Mouse (Mus musculus) heart, embryonic 11.5 days (tissue): Measurements from ENCODE around the gene Adad2. TPM values are rescaled to one million over a fixed set of nuclear protein-coding genes. Genes with fewer than 3 reads are reported as not detected.

Experiments
- ATAC-seq: fragments of 200-750 bp; cut with Nextera tagmentation; replicated peaks from 2 replicates; pipeline ENCODE4 v1.8.0; 2017; ENCODE audit warnings: moderate library complexity; ENCODE audit not compliant: insufficient number of reproducible peaks, low FRiP score, low TSS enrichment
- H3K27ac ChIP-seq: fragments of 300-500 bp; sonication (generic); 2 replicates; pipeline ENCODE4 v1.5.1; 2014; ENCODE audit warnings: mild to moderate bottlenecking, low read depth, low read length
- H3K27me3 ChIP-seq: fragments of 300-500 bp; sonication (generic); 2 replicates; pipeline ENCODE4 v1.6.1; 2014; ENCODE audit warnings: mild to moderate bottlenecking, low read length, mixed read lengths; ENCODE audit not compliant: control insufficient read depth, insufficient read depth
- H3K36me3 ChIP-seq: fragments of 300-500 bp; sonication (generic); 2 replicates; pipeline ENCODE4 v1.6.1; 2014; ENCODE audit warnings: mild to moderate bottlenecking, low read length, moderate library complexity, mixed read lengths; ENCODE audit not compliant: control insufficient read depth, insufficient read depth
- H3K4me1 ChIP-seq: fragments of 300-500 bp; sonication (generic); 2 replicates; pipeline ENCODE4 v1.6.1; 2014; ENCODE audit warnings: low read length; ENCODE audit not compliant: control insufficient read depth, insufficient read depth
- H3K4me2 ChIP-seq: fragments of 300-500 bp; sonication (generic); 2 replicates; pipeline ENCODE4 v1.6.1; 2014; ENCODE audit warnings: mild to moderate bottlenecking, moderate library complexity
- H3K4me3 ChIP-seq: fragments of 300-500 bp; sonication (generic); 2 replicates; pipeline ENCODE4 v1.5.1; 2014; ENCODE audit warnings: low read depth, low read length
- H3K9ac ChIP-seq: fragments of 300-500 bp; sonication (generic); 2 replicates; pipeline ENCODE4 v1.6.1; 2014; ENCODE audit warnings: mild to moderate bottlenecking, low read depth, low read length, moderate library complexity
- H3K9me3 ChIP-seq: fragments of 300-500 bp; sonication (generic); replicated peaks from 2 replicates; pipeline ENCODE4 v1.6.1; 2016; ENCODE audit warnings: low read length; ENCODE audit not compliant: control insufficient read depth
- WGBS: fragments of 180-500 bp; shearing (Covaris S2); extraction: QIAGEN DNeasy Blood & Tissue Kit; methylation state at CpG from one replicate; pipeline ENCODE4 v1.1.7; 2014; ENCODE audit not compliant: insufficient replicate concordance; 5-methylcytosine and 5-hydroxymethylcytosine counted together
- polyA plus RNA-seq: library from polyadenylated mRNA; unstranded; fragments of >200 nt; fragmentation: Nextera tagmentation; extraction: Ambion mirVana; gene quantifications from 2 replicates; pipeline ENCODE4 v1.2.1, GENCODE M21; 2014

The Adad2 gene
- polyA plus RNA-seq, 1 experiment from 2014 or later = not detected

DNA sequence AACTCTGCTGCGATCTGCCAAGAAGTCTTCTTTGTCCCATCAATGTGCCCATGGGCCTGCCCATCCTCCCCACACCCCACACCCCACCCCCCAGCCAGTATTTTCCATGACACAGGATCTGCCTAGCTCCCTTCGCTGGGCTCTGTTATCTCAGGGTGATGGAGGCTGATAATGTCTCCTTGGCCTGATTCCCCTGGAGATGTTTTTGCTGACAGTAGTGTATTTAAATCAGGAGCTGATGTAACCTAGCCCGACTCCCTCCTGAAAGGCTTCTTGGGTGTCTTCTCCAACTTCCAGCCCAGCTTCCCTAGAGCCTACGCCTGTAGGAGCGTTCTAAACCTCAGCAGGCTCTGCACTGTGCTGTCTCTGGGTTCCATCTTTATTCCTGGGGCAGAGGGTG, 6.3 kb downstream of the Adad2 start:
- H3K27ac ChIP-seq = no peak overlapping the region
- H3K27me3 ChIP-seq = peaks cover 7% of the 10 kb centered on the region; the same call in 1 of the 2 replicates
- no peak for ATAC-seq
- no peaks in the 10 kb centered on the region for H3K9me3 ChIP-seq
- WGBS = 42% methylated on average over 5 of the region's 5 CpGs
- H3K36me3 ChIP-seq = no peaks in the 10 kb centered on the region
- peaks cover 9% of the 10 kb centered on the region for H3K4me1 ChIP-seq
- H3K4me3 ChIP-seq = no peak overlapping the region
- H3K4me2 ChIP-seq = no peak overlapping the region
- H3K9ac ChIP-seq = no peak overlapping the region

- H3K27me3 ChIP-seq = peaks cover under 1% of the 10 kb centered on the region
- no peaks in the 10 kb centered on the region for H3K9me3 ChIP-seq
- H3K4me1 ChIP-seq = peaks cover 9% of the 10 kb centered on the region
- WGBS = 60% methylated on average over 6 of the region's 6 CpGs
- no peaks in the 10 kb centered on the region for H3K36me3 ChIP-seq
- H3K9ac ChIP-seq = no peak overlapping the region
- no peak overlapping the region; the same call in 1 of the 2 replicates for H3K4me2 ChIP-seq
- ATAC-seq = no peak
- no peak overlapping the region for H3K4me3 ChIP-seq
- no peak overlapping the region for H3K27ac ChIP-seq
Observed at GRCm38 (mm10) chr8:119620116-119620840, 7.7 kb downstream of the Adad2 start.

DNA sequence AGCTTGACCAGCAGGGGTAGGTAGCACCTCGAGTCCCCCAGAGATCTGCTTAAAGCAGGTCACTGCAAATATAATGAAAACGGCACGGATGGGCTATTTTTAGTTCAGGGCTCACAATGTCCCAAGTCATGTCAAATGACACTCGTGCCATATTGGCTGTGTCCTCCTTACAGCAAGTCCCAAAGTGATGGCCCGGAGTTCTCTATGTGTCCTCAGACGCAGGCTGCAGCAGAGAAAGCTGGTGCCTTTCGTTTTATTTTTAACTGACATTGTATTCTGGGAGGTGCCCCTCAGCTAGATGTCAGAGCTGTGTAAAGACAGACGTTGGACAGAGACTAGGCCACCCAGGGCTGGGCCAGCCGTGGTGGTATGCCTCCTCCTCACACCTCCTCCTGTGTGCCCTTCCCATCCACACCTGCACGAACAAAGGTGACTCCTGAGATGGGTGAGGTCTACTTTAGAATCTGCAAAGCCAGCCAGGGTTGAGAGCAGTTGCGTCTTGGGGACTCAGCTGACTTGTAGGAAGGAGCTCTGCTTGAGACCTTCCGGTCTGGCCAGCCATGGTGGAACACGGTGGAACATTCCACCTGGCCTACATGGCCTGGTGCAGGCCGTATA, 8.4 kb downstream of the Adad2 start:
- Histone ChIP-seq H3K36me3 (no peaks in the 10 kb centered on the region), H3K9me3 (no peaks in the 10 kb centered on the region), H3K27ac (no peak overlapping the region), H3K4me1 (peaks cover 9% of the 10 kb centered on the region), H3K9ac (no peak overlapping the region), H3K27me3 (peaks cover 3% of the 10 kb centered on the region), H3K4me3 (no peak overlapping the region), H3K4me2 (no peak overlapping the region; the same call in 1 of the 2 replicates)
- WGBS = 62% methylated on average over 14 of the region's 14 CpGs
- ATAC-seq = no peak

DNA sequence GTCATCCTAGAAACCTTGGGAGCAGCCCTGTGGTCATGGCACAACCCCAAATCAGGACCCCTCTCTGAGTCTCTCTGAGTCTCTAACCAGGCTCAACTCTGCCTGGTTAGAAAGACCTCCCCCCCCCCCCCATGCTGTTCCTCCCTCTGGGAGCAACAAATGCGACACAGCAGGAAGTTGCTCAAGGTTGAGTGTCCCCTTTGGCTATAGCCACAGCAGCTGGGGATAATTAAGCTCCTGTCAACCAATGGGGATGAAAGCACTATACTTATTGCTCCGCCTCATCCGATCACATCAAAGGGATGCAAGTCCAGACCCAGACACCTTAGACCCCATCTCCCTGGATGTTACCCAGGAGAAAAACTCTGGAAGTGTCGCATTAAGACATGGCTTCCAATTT, 10.0 kb downstream of the Adad2 start:
- Histone ChIP-seq H3K9ac (no peak overlapping the region), H3K4me2 (no peak overlapping the region), H3K36me3 (no peaks in the 10 kb centered on the region), H3K9me3 (no peaks in the 10 kb centered on the region), H3K27ac (no peak overlapping the region), H3K27me3 (peaks cover 3% of the 10 kb centered on the region), H3K4me1 (peaks cover 13% of the 10 kb centered on the region), H3K4me3 (no peak overlapping the region)
- WGBS = 54% methylated on average over 4 of the region's 4 CpGs
- no peak for ATAC-seq

DNA sequence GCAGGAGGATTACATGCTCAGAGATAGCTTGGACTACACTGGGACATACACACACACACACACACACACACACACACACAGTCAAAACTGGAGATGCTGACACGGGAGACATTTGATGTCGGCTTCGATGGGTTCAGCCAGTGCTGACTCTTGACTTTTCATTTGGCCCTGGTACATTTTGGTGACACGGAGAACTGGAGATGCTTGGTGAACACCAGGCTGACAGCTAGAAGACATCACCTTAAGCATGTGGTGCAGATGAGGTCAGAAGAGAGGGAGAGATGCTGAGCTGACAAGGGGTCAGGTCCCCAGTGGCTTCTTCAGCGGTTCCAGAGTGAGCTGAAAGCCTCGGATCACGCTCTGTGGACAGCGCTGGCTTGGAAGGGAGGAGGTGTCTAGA, 10.5 kb downstream of the Adad2 start:
- no peaks in the 10 kb centered on the region for H3K9me3 ChIP-seq
- H3K4me1 ChIP-seq = peaks cover 14% of the 10 kb centered on the region
- no peak overlapping the region for H3K9ac ChIP-seq
- WGBS = 81% methylated on average over 8 of the region's 8 CpGs
- no peaks in the 10 kb centered on the region for H3K36me3 ChIP-seq
- ATAC-seq = no peak
- H3K27ac ChIP-seq = no peak overlapping the region
- no peak overlapping the region for H3K4me3 ChIP-seq
- peaks cover 3% of the 10 kb centered on the region for H3K27me3 ChIP-seq
- no peak overlapping the region for H3K4me2 ChIP-seq

DNA sequence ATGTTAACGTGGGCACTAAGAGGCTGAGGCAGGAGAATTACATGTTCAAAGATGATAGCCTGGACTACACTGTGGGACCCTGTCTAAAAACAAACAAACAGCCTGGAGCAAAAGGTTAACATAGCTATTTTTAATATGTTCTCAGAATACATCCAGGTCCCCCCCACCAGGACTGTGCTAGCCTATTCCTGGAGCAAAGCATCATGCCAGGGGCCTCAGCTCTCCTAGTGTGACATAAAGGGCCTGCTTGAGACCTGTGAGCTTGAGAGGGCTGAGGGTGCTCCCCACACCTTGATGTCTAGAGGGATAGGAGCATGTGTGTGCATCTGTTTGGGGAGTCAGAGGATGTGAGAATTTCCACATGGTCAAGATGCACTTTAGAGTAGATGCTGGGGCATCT, 11.2 kb downstream of the Adad2 start:
- no peak for ATAC-seq
- Histone ChIP-seq H3K4me3 (no peak overlapping the region), H3K9me3 (no peaks in the 10 kb centered on the region), H3K9ac (no peak overlapping the region), H3K4me2 (no peak overlapping the region), H3K27me3 (peaks cover 3% of the 10 kb centered on the region), H3K27ac (no peak overlapping the region), H3K4me1 (peaks cover 14% of the 10 kb centered on the region), H3K36me3 (no peaks in the 10 kb centered on the region)
- WGBS = 65% methylated on average over 1 of the region's 1 CpGs

DNA sequence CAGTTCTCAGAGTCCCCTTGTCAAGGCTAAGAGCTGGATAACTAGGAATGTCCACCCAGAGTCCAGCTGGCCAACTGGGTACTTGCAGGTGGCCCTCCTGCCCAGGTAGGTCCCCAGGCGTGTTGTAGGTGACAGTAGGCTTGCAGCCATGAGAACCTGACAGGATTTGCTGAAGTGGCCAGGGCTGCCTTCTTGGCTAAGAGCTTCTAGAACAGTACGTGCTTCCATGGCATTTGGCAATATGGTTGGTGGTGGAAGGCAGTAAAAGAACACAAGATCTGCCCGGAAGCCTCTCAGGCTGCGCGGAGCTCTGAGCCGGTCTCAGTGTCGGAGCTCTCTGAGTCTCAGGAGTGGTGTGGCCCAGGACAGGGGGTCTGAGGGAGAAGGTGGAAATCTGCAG, 12.4 kb downstream of the Adad2 start:
- no peak for ATAC-seq
- WGBS = 79% methylated on average over 7 of the region's 7 CpGs
- H3K27me3 ChIP-seq = peaks cover 3% of the 10 kb centered on the region

GRCm38 (mm10) chr8:119625788-119626187, 13.2 kb downstream of the Adad2 start:
- H3K36me3 ChIP-seq = no peaks in the 10 kb centered on the region
- H3K27ac ChIP-seq = no peak overlapping the region
- 72% methylated on average over 22 of the region's 22 CpGs for whole genome bisulfite sequencing

More for the DNA sequence above, 12.4 kb downstream of the Adad2 start:
- Histone ChIP-seq H3K36me3 (no peaks in the 10 kb centered on the region), H3K4me1 (peaks cover 14% of the 10 kb centered on the region), H3K4me2 (no peak overlapping the region), H3K9ac (no peak overlapping the region), H3K4me3 (no peak overlapping the region), H3K9me3 (no peaks in the 10 kb centered on the region), H3K27ac (no peak overlapping the region)

GRCm38 (mm10) chr8:119627199-119627598, 14.7 kb downstream of the Adad2 start:
- Histone ChIP-seq H3K9ac (no peak overlapping the region), H3K4me3 (no peak overlapping the region), H3K4me2 (no peak overlapping the region), H3K36me3 (no peaks in the 10 kb centered on the region), H3K4me1 (peaks cover 5% of the 10 kb centered on the region; the same call in 1 of the 2 replicates), H3K9me3 (no peaks in the 10 kb centered on the region), H3K27me3 (peaks cover 3% of the 10 kb centered on the region), H3K27ac (no peak overlapping the region)
- ATAC-seq = no peak
- WGBS = 64% methylated on average over 7 of the region's 7 CpGs

More at GRCm38 (mm10) chr8:119625788-119626187, 13.2 kb downstream of the Adad2 start:
- Histone ChIP-seq H3K9me3 (no peaks in the 10 kb centered on the region), H3K4me2 (no peak overlapping the region), H3K27me3 (peaks cover 3% of the 10 kb centered on the region), H3K4me1 (peaks cover 9% of the 10 kb centered on the region), H3K9ac (no peak overlapping the region), H3K4me3 (no peak overlapping the region)
- no peak for ATAC-seq
